Mouse (Mus musculus) retina, postnatal 1 day (tissue): ENCODE measurements at regions not wholly inside any gene's neighbourhood (a gene's known extent, or its start where the extent isn't known, plus 50 kb on each side); places are given as distances from the start of the nearest gene placed in this dataset.

Experiments
- DNase-seq: peaks from one replicate; pipeline ENCODE4 v3.0.0-alpha.2; 2012

DNA sequence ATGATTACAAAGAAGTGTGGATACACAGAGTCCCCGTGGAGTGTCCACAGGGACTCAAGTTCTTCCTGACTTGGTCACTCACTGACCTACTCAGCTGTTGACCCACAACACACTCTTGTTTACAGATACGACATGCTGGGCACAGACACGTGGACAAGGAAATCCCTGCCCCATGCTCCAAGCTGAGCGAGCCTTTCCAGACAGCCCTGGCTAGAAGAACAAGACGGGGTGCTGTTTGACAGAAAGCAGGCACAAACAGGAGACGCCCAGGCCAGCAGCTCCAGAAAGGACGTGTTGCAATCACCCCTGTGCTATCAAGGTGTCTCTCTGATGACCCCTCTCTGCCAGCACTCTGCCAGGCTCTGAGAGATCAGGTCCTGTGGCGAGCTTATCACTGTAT is 112.6 kb upstream of the Gm14444 start:
- DNase-seq: no peak

DNA sequence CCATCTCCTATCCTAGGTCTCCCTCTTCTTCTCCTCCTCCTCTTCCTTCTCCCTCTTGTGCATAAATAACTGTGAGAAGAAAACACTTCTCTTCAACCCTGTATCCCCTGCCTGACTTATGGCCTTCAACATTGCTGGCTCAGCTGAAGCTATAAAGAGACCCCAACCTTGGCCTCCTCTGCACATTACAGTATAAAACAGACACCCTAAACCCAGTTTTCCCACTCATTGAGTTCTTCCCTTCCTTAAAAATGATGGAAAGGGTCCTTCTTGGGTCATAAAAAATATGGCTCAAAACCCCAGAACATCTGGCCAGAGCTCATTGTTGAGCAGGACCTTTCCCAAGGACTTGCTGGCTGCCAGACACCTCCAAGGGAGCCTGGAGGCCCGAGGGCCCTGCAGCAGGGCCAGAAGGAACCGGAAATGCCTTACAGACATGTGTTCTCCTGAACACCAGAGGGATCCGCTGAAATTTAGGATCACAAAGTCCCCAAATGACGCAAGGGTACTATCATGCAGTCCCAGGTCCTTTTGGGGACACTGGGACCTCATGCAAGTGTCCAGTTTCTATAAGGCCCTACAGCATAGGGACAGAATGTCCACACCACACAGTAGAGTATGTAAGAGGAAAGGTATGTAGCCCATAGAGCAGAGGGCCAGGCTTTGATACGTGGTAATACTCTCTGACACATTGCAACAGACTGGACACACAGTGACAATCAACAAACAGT is 109.9 kb upstream of the Gm14444 start:
- no peak for DNase-seq

DNA sequence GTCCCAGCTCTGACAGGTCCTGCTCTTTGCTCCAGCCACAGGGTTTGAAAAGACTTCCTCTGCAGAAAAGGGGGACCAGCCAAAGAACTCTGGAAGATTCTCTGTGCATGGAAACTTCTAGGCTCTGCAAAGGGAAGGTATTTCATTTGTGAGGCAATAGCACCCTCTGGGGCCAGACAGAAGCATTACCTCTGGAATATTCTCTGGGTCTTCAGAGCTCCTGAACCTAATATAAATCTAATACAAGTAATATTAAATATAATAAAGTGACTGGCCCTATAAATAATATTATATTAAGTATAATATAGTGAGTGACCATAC is 109.4 kb upstream of the Gm14444 start:
- peak; percentile 66 for DNase-seq

DNA sequence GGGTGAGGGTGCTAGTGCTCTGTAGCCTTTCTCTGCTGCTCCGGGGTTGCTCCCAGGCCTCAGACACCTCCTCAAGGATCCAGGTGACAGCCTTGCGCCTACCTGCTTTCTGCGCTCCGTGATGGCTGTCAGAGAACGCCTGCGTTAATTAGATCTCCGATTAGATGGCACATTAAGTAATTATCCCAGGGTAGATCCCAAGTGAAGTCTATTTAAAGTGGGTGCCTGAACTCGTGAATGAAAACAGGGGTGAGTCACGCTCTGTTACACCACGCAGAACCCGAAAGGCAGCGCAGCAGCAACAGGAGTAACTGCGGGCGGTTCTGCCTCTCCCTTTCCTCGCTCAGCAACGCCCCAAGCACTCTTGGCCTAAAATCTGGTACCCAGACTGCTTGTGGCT is 108.2 kb upstream of the Gm14444 start:
- DNase-seq: no peak

DNA sequence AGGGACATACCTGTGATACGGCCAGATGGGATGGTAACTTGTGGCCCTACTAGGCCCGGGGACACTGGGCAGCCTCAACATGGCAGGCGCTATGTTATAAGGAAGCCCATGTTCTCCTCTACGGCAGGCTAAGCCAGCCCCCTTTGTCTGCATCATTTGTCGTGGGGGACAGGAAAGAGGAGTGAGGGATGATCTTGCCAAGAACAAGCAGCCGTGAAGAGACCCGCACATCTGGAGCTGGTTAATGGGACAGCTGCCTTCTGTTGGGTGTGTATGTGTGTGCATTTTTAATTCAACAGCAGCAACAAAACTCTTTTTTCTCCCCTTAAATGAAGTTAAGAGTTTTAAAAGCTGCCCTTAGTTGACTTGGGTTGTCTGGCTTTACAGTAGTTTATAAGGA is 106.4 kb upstream of the Gm14444 start:
- no peak for DNase-seq

DNA sequence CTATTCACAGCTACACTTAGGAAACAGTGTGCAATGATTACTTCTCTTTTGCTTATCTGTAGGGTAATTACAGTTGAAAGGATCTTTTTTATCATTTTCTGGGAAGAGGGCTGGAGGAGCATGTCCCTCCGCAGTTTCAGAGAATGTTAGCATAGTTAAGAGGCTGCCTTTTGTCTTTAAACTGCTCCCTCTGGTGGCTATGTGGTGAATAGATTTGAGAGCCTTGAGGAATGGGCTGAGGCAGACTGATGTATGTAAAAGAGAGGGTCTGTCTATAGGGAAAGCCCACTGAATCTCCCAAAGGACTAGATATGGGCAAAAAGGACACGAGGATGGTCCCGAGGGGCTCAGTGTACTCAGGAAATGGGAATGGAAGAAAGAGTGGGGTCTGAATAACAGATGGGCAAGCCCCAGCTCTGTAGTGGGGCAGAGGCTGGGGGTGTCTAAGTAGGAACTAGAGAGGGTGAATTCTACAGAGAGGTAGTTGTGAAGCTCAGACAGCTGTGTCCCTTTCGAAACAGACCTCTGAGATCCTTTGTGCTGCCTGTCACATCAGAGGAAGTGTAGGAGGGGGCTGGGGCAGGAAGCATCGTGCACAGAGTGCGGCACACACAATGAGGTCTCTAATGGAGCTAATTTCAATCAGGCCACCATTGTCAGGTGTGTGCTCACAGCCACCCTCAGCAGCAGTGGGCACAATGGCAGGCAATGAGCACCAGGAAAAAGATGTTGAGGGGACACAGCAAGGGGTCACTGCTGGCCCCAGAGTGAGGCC is 104.0 kb upstream of the Gm14444 start:
- peak; percentile 80 for DNase-seq

DNA sequence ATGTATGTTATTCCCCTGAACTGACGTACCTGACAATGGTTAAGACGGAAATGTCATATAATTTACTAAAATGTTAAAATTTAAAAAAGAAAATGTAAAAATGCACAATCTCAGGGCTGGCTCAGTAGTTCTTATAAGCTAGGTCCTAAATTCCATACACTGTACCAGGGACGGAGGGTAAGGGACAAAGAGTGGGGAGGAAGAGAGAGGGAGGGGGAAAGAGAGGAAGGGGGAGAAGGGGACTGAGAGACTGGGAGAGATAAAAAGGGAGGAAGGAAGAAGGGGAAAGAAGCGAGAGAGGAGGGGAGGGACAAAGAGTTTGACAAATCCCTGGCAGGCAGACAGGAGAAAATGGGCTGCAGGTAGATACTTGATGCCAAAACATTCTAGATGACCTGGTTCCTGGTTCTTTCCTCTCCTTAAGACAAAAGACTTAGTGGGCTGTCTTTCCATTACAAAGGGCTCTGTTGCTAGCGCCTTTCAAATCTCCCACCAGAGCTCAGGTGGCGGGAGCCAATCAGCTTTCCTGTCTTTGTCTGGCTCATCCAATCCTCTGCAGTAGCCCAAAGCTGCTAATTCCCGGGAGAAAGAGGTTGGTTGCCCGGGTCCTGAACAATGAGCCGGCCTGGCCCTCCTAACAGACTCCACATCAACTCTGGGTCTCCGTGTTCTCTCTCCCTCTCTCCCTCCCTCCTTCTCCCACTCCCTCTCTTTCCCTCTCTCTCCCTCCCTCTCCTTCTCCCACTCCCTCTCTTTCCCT is 92.7 kb upstream of the Gm14444 start:
- DNase-seq: peak; percentile 93

DNA sequence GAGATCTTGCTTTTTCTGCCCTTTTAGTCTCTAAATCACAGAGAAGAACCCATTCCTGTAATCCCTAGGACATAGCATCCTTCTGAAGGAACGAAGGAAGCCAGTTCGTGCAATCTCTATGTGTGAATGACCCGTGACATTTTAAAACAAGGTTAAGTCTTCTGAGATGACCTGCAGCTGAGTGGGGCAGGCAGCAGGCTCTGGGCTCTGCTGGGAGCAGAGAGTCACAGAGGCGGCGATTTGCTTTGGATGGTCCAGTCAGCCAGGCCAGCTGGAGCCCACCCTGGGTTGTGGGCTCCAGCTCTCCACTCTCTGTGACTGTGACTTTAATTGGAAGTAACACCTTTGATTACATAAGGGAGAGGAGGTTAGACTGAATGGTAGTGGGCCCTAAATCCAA is 92.1 kb upstream of the Gm14444 start:
- DNase-seq: peak; percentile 42

DNA sequence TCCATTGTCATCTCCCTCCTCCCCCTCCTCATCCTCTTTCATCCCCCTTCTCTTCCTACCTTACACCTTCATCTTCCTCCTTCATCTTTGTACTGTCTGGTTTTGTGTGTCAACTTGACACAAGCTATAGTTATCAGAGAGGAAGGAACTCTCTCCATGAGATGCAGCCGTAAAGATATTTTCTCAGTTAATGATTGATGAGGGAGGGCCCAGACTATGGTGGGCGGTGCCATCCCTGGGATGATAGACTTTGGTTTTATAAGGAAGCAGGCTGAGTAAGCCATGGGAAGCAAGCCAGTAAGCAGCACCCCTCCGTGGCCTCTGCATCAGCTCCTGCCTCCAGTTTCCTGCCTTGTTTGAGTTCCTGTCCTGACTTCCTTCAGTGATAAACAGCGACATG is 87.8 kb upstream of the Gm14444 start:
- no peak for DNase-seq

DNA sequence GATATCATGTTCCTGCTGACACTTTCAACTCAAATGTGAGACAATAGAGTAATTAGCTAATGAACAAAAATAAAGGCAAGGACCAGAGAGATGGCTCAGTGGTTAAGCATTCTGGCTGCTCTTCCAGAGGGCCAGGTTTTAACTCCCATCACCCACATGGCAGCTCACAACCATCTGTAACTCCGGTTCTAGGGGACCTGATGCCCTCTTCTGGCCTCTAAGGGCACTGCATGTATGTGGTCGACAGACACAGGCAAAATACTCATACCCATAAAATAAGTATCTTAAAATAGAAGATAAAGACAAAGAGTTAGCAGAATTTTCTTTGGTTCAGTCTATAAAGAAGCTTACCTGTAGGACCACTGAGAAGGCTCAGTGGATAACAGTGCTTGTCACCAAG is 80.3 kb upstream of the Gm14444 start:
- no peak for DNase-seq

DNA sequence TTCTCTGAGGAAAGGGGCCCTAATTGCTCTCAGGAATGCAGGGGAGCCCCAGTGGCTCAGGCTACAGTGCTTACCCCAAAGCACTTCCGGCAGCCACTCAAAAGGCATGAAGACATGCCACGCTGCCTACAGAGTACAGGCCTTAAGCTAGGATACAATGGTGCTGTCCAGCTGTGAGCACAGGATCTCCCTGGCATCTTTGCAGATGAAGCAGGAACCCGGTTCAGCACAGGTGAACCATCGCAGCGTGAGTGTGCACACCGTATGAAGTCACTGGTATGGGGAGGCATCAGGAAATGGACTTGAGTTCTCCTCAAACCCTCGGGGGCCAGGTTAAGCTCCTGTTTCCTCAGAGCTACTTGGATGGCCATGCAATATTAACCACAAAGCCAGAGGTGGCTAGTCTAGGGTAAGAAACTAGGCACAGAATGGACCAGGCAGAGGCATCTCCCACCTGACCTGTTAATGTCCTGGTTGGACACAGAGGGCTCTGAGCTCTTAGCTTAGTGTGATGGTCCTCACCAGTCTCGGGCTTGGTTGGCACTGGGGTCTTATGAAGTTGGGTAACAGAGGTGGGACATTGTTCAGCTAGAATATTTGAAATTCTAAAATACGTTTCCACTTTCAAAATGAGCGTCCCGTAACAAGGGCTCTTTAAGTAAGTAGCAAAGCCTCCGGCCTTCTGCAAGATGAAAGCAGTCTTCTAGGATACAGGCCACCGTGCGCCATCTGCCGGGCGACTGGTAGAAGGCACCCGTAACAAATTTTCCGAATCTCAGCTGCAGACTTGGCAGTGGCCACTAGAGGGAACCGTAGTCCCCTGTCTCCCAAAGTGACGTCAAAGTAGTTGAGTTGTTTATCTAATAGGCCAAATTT is 77.7 kb upstream of the Gm14444 start:
- DNase-seq: peak; percentile 89

DNA sequence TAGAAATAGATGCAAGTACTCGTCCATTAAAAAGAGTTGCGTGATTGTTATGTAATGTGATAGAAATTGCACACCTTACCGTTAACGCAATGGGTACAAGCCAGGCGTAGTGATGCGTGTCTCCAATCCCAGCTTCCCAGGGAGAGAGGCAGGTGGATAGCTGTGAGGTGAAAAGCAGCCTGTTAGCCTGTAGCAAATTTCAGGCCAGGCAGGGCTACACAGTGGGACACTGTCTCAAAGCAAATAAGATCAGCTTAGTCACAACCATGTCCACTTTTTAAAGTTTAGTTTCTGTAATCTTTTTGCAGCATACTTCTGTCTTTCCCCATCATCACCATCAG is 77.1 kb upstream of the Gm14444 start:
- no peak for DNase-seq

DNA sequence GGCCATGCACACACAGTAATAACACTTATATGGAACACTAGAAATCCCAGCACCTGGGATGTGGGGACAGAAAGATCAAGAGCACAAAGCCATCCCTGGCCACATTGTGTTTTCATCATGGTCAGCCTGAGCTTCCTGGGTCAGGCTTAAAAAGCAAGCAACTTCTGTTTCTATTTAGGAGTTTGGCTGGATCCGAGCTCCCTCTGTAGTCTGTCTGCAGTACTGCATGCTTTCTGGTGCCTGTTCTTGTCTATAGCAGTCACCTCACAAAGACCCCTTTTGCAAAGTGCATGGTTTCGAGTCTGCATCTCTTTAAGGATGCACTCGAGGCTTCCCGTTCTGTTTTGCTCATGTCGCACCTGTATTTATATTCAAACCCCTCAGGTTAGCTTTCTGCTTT is 73.4 kb upstream of the Gm14444 start:
- DNase-seq: peak; percentile 62

DNA sequence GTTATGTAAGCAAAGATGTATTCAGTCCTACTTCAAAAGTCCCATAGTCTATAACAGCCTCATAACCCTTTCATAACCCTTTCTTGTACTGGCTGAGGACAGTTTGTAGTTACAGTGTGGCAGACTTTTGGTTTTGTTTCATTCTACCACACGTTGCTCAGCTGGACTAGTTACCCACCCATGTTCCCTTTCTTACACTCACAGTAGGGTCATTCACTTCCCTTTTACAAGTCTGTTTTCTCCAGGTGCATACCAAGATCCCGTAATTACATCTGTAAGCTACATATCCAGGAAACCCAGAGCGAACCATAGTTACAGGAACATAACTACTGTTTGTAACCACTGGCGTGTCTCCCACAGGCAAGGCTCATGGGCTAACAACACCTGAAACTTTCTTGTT is 72.1 kb upstream of the Gm14444 start:
- no peak for DNase-seq

DNA sequence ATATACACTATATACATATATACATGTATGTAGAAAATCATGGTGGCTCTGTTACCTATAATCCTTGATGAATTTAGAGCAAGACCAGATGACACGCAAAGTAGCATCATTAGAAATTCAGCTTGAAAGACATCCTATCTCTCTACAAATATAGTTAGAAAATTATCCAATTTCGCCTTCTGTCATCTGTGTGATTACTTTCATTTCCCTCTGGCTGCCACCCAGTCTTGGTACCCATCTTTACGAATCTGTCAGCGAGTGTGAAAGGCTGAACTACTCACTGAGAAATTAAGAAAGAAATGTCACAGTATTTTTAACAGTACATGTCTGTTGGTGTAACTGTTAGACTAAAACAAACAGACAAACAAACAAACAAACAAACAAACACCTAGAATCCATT is 67.8 kb upstream of the Gm14444 start:
- DNase-seq: no peak

DNA sequence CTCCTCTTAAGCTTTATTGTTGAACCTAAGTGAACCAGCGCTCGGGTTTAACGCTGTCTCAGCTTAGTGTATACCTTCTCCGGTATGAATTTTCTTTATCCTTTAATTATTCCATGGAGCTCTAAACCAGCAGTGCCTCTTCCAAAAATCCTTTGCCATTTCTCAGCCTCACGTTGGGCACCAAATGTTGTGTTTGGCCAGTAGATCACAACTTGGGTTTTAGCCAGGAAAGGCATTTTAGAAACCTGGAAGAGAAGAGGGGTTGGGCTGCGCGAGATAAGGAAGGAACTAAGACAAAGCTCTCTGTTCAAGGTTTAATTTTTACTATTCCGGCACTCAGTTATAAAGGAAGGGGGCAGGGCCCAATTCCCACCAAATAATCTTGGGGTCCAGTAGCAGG is 61.9 kb upstream of the Gm14444 start:
- no peak for DNase-seq
